Mouse (Mus musculus) forebrain, embryonic 12.5 days (tissue): ENCODE data around the gene Slc6a6. TPM values are rescaled to one million over a fixed set of nuclear protein-coding genes. Genes with fewer than 3 reads are reported as not detected.

ENCODE experiments used
- ATAC-seq: fragments of 200-750 bp; cut with Nextera tagmentation; 2 replicates; pipeline ENCODE4 v1.8.0; 2017; ENCODE audit warnings: moderate TSS enrichment; ENCODE audit not compliant: low FRiP score
- H3K27ac ChIP-seq: fragments of 300-500 bp; sonication (generic); 2 replicates; pipeline ENCODE4 v1.5.1; 2016; ENCODE audit warnings: mild to moderate bottlenecking
- H3K27me3 ChIP-seq: fragments of 300-500 bp; sonication (generic); 2 replicates; pipeline ENCODE4 v1.6.1; 2016; ENCODE audit warnings: mild to moderate bottlenecking
- H3K36me3 ChIP-seq: fragments of 300-500 bp; sonication (generic); replicated peaks from 2 replicates; pipeline ENCODE4 v1.6.1; 2016; ENCODE audit warnings: mild to moderate bottlenecking
- H3K4me1 ChIP-seq: fragments of 300-500 bp; sonication (generic); 2 replicates; pipeline ENCODE4 v1.6.1; 2016
- H3K4me2 ChIP-seq: fragments of 300-500 bp; sonication (generic); 2 replicates; pipeline ENCODE4 v1.6.1; 2016; ENCODE audit warnings: mild to moderate bottlenecking, moderate library complexity
- H3K4me3 ChIP-seq: fragments of 300-500 bp; sonication (generic); replicated peaks from 2 replicates; pipeline ENCODE4 v1.5.1; 2016; ENCODE audit warnings: mild to moderate bottlenecking
- H3K9ac ChIP-seq: fragments of 300-500 bp; sonication (generic); 2 replicates; pipeline ENCODE4 v1.6.1; 2016; ENCODE audit warnings: mild to moderate bottlenecking
- H3K9me3 ChIP-seq: fragments of 300-500 bp; sonication (generic); 2 replicates; pipeline ENCODE4 v1.6.1; 2016
- WGBS: fragments of 180-500 bp; shearing (Covaris S2); methylation state at CpG from one replicate; pipeline ENCODE4 v1.1.7; 2016; 5-methylcytosine and 5-hydroxymethylcytosine counted together
- polyA plus RNA-seq: library from polyadenylated mRNA; unstranded; fragments of >200 nt; fragmentation: Nextera tagmentation; extraction: Ambion mirVana; gene quantifications from 2 replicates; pipeline ENCODE4 v1.2.1, GENCODE M21; 2016

Slc6a6 gene
- polyA plus RNA-seq, 1 experiment from 2014 or later, result 79.0 TPM

- 58% methylated on average over 7 of the region's 7 CpGs for WGBS
- Histone ChIP-seq H3K36me3 (peaks cover 14% of the 10 kb centered on the region), H3K4me1 (peaks cover 50% of the 10 kb centered on the region), H3K27ac (0 out of 2 replicates have a peak overlapping the region, but pooled peaks have one; percentile 5), H3K4me3 (no peak overlapping the region), H3K9ac (no peak overlapping the region), H3K4me2 (no peak overlapping the region), H3K27me3 (no peaks in the 10 kb centered on the region), H3K9me3 (no peaks in the 10 kb centered on the region)
- ATAC-seq, result no peak
Observed at GRCm38 (mm10) chr6:91690222-91690621, 6.4 kb downstream of the Slc6a6 start.

- Histone ChIP-seq H3K4me1 (peaks cover 45% of the 10 kb centered on the region), H3K9ac (no peak overlapping the region), H3K27ac (no peak overlapping the region), H3K9me3 (no peaks in the 10 kb centered on the region), H3K27me3 (no peaks in the 10 kb centered on the region), H3K36me3 (peaks cover 14% of the 10 kb centered on the region), H3K4me2 (no peak overlapping the region), H3K4me3 (no peak overlapping the region)
- ATAC-seq, result no peak
- WGBS, result 90% methylated on average over 7 of the region's 7 CpGs
Observed at GRCm38 (mm10) chr6:91690646-91691045, 6.8 kb downstream of the Slc6a6 start.

- Histone ChIP-seq H3K27me3 (no peaks in the 10 kb centered on the region), H3K27ac (no peak overlapping the region), H3K4me1 (peaks cover 36% of the 10 kb centered on the region), H3K9ac (no peak overlapping the region), H3K4me2 (no peak overlapping the region), H3K9me3 (no peaks in the 10 kb centered on the region), H3K36me3 (peaks cover 14% of the 10 kb centered on the region), H3K4me3 (no peak overlapping the region)
- ATAC-seq, result no peak
- WGBS, result 94% methylated on average over 4 of the region's 4 CpGs
Observed at GRCm38 (mm10) chr6:91691576-91691975, 7.7 kb downstream of the Slc6a6 start.

GRCm38 (mm10) chr6:91693301-91693886, 9.5 kb downstream of the Slc6a6 start:
- Histone ChIP-seq H3K4me1 (peaks cover 37% of the 10 kb centered on the region), H3K27ac (no peak overlapping the region), H3K4me2 (no peak overlapping the region), H3K9me3 (no peaks in the 10 kb centered on the region), H3K27me3 (no peaks in the 10 kb centered on the region), H3K36me3 (peaks cover 14% of the 10 kb centered on the region), H3K4me3 (no peak overlapping the region), H3K9ac (no peak overlapping the region)
- no peak for ATAC-seq
- 88% methylated on average over 17 of the region's 17 CpGs for WGBS

GRCm38 (mm10) chr6:91694610-91695009, 10.8 kb downstream of the Slc6a6 start:
- Histone ChIP-seq H3K36me3 (peaks cover 14% of the 10 kb centered on the region), H3K9ac (no peak overlapping the region), H3K27me3 (no peaks in the 10 kb centered on the region), H3K4me3 (no peak overlapping the region), H3K9me3 (no peaks in the 10 kb centered on the region), H3K4me1 (peaks cover 36% of the 10 kb centered on the region), H3K27ac (no peak overlapping the region), H3K4me2 (no peak overlapping the region)
- 56% methylated on average over 7 of the region's 7 CpGs for WGBS
- no peak for ATAC-seq

GRCm38 (mm10) chr6:91698831-91699230, 15.0 kb downstream of the Slc6a6 start:
- Histone ChIP-seq H3K4me1 (peaks cover 33% of the 10 kb centered on the region), H3K9ac (no peak overlapping the region), H3K27ac (no peak overlapping the region), H3K27me3 (no peaks in the 10 kb centered on the region), H3K9me3 (no peaks in the 10 kb centered on the region), H3K4me2 (no peak overlapping the region), H3K36me3 (peaks cover 22% of the 10 kb centered on the region), H3K4me3 (no peak overlapping the region)
- no peak for ATAC-seq
- 40% methylated on average over 1 of the region's 1 CpGs for whole genome bisulfite sequencing

GRCm38 (mm10) chr6:91699482-91700200, 15.8 kb downstream of the Slc6a6 start:
- 85% methylated on average over 4 of the region's 4 CpGs for WGBS
- Histone ChIP-seq H3K36me3 (peaks cover 30% of the 10 kb centered on the region), H3K9ac (no peak overlapping the region), H3K27me3 (no peaks in the 10 kb centered on the region), H3K27ac (no peak overlapping the region), H3K4me1 (peaks cover 29% of the 10 kb centered on the region), H3K4me2 (no peak overlapping the region), H3K4me3 (no peak overlapping the region), H3K9me3 (no peaks in the 10 kb centered on the region)
- no peak for ATAC-seq

- ATAC-seq, result no peak
- WGBS, result 89% methylated on average over 11 of the region's 11 CpGs
- peaks cover 37% of the 10 kb centered on the region for H3K36me3 ChIP-seq
Observed at GRCm38 (mm10) chr6:91700823-91701621, 17.2 kb downstream of the Slc6a6 start.

GRCm38 (mm10) chr6:91703459-91703858, 19.6 kb downstream of the Slc6a6 start:
- Histone ChIP-seq H3K9ac (no peak overlapping the region), H3K4me3 (no peak overlapping the region), H3K9me3 (no peaks in the 10 kb centered on the region), H3K27me3 (no peaks in the 10 kb centered on the region), H3K4me2 (no peak overlapping the region), H3K36me3 (peaks cover 45% of the 10 kb centered on the region), H3K4me1 (peaks cover 27% of the 10 kb centered on the region), H3K27ac (no peak overlapping the region)
- WGBS, result 87% methylated on average over 2 of the region's 2 CpGs
- no peak for ATAC-seq

More at GRCm38 (mm10) chr6:91700823-91701621, 17.2 kb downstream of the Slc6a6 start:
- no peak overlapping the region for H3K27ac ChIP-seq
- no peaks in the 10 kb centered on the region for H3K27me3 ChIP-seq
- no peak overlapping the region for H3K4me3 ChIP-seq
- peaks cover 24% of the 10 kb centered on the region for H3K4me1 ChIP-seq
- H3K9me3 ChIP-seq, result no peaks in the 10 kb centered on the region
- H3K9ac ChIP-seq, result no peak overlapping the region
- H3K4me2 ChIP-seq, result no peak overlapping the region

- ATAC-seq, result no peak
- no peak overlapping the region for H3K4me2 ChIP-seq
- H3K9me3 ChIP-seq, result no peaks in the 10 kb centered on the region
- H3K27me3 ChIP-seq, result no peaks in the 10 kb centered on the region
- WGBS, result 95% methylated on average over 1 of the region's 1 CpGs
- H3K4me3 ChIP-seq, result no peak overlapping the region
- peaks cover 45% of the 10 kb centered on the region for H3K36me3 ChIP-seq
- no peak overlapping the region for H3K27ac ChIP-seq
- H3K4me1 ChIP-seq, result peaks cover 24% of the 10 kb centered on the region
- no peak overlapping the region for H3K9ac ChIP-seq
Observed at GRCm38 (mm10) chr6:91704446-91704845, 20.6 kb downstream of the Slc6a6 start.

- H3K4me2 ChIP-seq, result no peak overlapping the region
- no peak for ATAC-seq
- H3K9ac ChIP-seq, result no peak overlapping the region
- no peaks in the 10 kb centered on the region for H3K9me3 ChIP-seq
- 79% methylated on average over 4 of the region's 4 CpGs for WGBS
- peaks cover 36% of the 10 kb centered on the region for H3K4me1 ChIP-seq
- no peaks in the 10 kb centered on the region for H3K27me3 ChIP-seq
- H3K4me3 ChIP-seq, result no peak overlapping the region
- H3K36me3 ChIP-seq, result peaks cover 40% of the 10 kb centered on the region
- H3K27ac ChIP-seq, result no peak overlapping the region
Observed at GRCm38 (mm10) chr6:91705651-91706050, 21.8 kb downstream of the Slc6a6 start.

- Histone ChIP-seq H3K4me3 (no peak overlapping the region), H3K36me3 (peaks cover 36% of the 10 kb centered on the region), H3K27ac (no peak overlapping the region), H3K4me1 (peaks cover 37% of the 10 kb centered on the region), H3K9me3 (no peaks in the 10 kb centered on the region), H3K9ac (no peak overlapping the region), H3K4me2 (no peak overlapping the region), H3K27me3 (no peaks in the 10 kb centered on the region)
- WGBS, result 88% methylated on average over 13 of the region's 13 CpGs
- ATAC-seq, result no peak
Observed at GRCm38 (mm10) chr6:91706072-91706776, 22.4 kb downstream of the Slc6a6 start.
